Mouse (Mus musculus) embryonic facial prominence, embryonic 10.5 days (tissue): ENCODE results near the gene Nav2. TPM values are rescaled to one million over a fixed set of nuclear protein-coding genes. Genes with fewer than 3 reads are reported as not detected.
A peak's percentile ranks its signal among the peaks of the same experiment; 100 is the strongest.

ENCODE experiments used
- DNase-seq: peaks from one replicate; pipeline ENCODE4 v3.0.0-alpha.2; 2017; ENCODE audit warnings: low spot score
- H3K27ac ChIP-seq: fragments of 300-500 bp; sonication (generic); replicated peaks from 2 replicates; pipeline ENCODE4 v1.5.1; 2016; ENCODE audit warnings: mild to moderate bottlenecking
- H3K27me3 ChIP-seq: fragments of 300-500 bp; sonication (generic); replicated peaks from 2 replicates; pipeline ENCODE4 v1.6.1; 2016; ENCODE audit warnings: low read depth, mild to moderate bottlenecking; ENCODE audit not compliant: poor library complexity, severe bottlenecking
- H3K36me3 ChIP-seq: fragments of 300-500 bp; sonication (generic); replicated peaks from 2 replicates; pipeline ENCODE4 v1.6.1; 2016; ENCODE audit warnings: mild to moderate bottlenecking, moderate library complexity
- H3K4me1 ChIP-seq: fragments of 300-500 bp; sonication (generic); 2 replicates; pipeline ENCODE4 v1.6.1; 2016
- H3K4me3 ChIP-seq: fragments of 300-500 bp; sonication (generic); 2 replicates; pipeline ENCODE4 v1.5.1; 2016; ENCODE audit warnings: mild to moderate bottlenecking, moderate library complexity
- H3K9me3 ChIP-seq: fragments of 300-500 bp; sonication (generic); 2 replicates; pipeline ENCODE4 v1.6.1; 2016; ENCODE audit warnings: mild to moderate bottlenecking
- WGBS: fragments of 180-500 bp; shearing (Covaris S2); methylation state at CpG from one replicate; pipeline ENCODE4 v1.1.7; 2016; 5-methylcytosine and 5-hydroxymethylcytosine counted together
- polyA plus RNA-seq: library from polyadenylated mRNA; unstranded; fragments of >200 nt; fragmentation: Nextera tagmentation; extraction: Ambion mirVana; gene quantifications from 2 replicates; pipeline ENCODE4 v1.2.1, GENCODE M21; 2016

Gene Nav2
- polyA plus RNA-seq, 1 experiment from 2014 or later: 11.5 TPM

DNA sequence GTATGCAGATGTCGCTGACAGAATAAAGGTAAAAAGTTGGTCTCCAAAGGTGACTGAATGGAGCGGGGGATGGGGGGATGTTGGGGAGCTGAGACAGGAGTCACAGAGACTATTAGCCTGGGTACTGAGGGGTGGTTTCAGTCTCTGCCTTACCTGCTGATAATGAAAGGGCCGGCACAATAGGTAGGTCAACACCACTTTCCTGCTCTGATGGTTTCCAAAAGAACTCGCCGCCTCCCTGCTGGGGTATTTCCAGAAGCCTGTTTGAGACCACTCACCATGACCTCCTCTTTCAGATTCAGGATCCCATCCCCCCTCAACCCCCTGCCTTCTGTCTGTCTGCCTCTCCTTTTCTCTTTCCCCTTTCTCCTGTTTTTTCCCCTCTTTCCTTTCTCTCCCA lies 9.5 kb downstream of the Nav2 start:
- Histone ChIP-seq H3K4me1 (peaks cover 43% of the 10 kb centered on the region), H3K27me3 (peaks cover 49% of the 10 kb centered on the region), H3K36me3 (no peaks in the 10 kb centered on the region), H3K27ac (no peak overlapping the region), H3K4me3 (no peak overlapping the region), H3K9me3 (no peaks in the 10 kb centered on the region)
- DNase-seq: no peak
- 11% methylated on average over 5 of the region's 5 CpGs for WGBS

DNA sequence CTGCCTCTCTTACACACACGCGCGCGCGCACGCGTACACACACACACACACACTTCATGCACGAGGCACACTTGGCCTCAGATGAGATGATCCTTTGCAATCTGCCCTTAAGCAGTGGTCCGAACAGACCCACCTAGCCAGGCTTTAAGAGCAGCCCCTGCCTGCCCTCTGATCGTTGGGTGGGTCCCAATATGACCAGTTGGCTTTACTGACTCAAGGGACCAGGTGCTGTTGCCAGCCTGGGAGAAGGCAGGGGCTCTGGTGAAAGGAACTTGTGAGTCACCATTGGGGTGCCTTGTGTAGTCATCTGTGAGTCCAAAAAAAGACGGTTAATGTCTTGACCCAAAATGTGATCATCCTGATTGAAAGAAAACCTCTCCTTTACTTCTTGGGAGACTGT lies 9.9 kb downstream of the Nav2 start:
- peaks cover 49% of the 10 kb centered on the region for H3K27me3 ChIP-seq
- no peak overlapping the region for H3K4me3 ChIP-seq
- H3K36me3 ChIP-seq: no peaks in the 10 kb centered on the region
- DNase-seq: no peak
- 25% methylated on average over 11 of the region's 11 CpGs for WGBS
- H3K9me3 ChIP-seq: no peaks in the 10 kb centered on the region
- H3K4me1 ChIP-seq: peaks cover 43% of the 10 kb centered on the region
- H3K27ac ChIP-seq: no peak overlapping the region

GRCm38 (mm10) chr7:48923620-48924019 lies 15.1 kb downstream of the Nav2 start:
- 81% methylated on average over 10 of the region's 10 CpGs for WGBS
- H3K36me3 ChIP-seq: no peaks in the 10 kb centered on the region
- H3K27me3 ChIP-seq: peaks cover 17% of the 10 kb centered on the region
- DNase-seq: no peak
- H3K4me1 ChIP-seq: peaks cover 19% of the 10 kb centered on the region
- no peak overlapping the region for H3K4me3 ChIP-seq
- H3K27ac ChIP-seq: no peak overlapping the region
- no peaks in the 10 kb centered on the region for H3K9me3 ChIP-seq

GRCm38 (mm10) chr7:48925214-48925613 lies 16.7 kb downstream of the Nav2 start:
- H3K27me3 ChIP-seq: peaks cover 14% of the 10 kb centered on the region
- WGBS: 80% methylated on average over 3 of the region's 3 CpGs
- DNase-seq: no peak
- H3K27ac ChIP-seq: no peak overlapping the region
- no peak overlapping the region for H3K4me3 ChIP-seq
- no peaks in the 10 kb centered on the region for H3K9me3 ChIP-seq
- H3K36me3 ChIP-seq: no peaks in the 10 kb centered on the region
- H3K4me1 ChIP-seq: peaks cover 19% of the 10 kb centered on the region

DNA sequence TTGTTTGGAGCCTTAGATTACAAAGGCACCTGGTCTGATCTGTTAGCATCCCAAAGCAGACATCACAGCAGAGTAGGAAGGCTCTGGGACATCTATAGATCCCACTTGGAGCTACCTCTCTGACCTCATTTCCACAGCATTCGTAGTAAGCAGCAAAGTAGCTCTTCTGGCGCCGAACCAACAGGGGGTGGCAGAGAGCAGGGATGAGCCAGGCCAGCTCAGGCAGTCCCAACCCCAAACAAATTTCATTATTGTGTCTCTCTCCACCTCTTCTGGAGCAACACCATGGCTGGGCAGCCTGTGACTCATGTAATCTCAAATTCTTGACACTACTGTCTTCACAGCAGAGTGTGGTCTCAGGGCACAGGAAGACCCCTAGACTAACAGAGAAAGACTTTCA lies 19.8 kb downstream of the Nav2 start:
- H3K27ac ChIP-seq: no peak overlapping the region
- 12% methylated on average over 3 of the region's 3 CpGs for WGBS
- peak; percentile 72 for DNase-seq
- peaks cover 22% of the 10 kb centered on the region for H3K4me1 ChIP-seq
- H3K9me3 ChIP-seq: no peaks in the 10 kb centered on the region
- H3K4me3 ChIP-seq: no peak overlapping the region
- H3K27me3 ChIP-seq: peaks cover 21% of the 10 kb centered on the region; the same call in 1 of the 2 replicates
- H3K36me3 ChIP-seq: no peaks in the 10 kb centered on the region

DNA sequence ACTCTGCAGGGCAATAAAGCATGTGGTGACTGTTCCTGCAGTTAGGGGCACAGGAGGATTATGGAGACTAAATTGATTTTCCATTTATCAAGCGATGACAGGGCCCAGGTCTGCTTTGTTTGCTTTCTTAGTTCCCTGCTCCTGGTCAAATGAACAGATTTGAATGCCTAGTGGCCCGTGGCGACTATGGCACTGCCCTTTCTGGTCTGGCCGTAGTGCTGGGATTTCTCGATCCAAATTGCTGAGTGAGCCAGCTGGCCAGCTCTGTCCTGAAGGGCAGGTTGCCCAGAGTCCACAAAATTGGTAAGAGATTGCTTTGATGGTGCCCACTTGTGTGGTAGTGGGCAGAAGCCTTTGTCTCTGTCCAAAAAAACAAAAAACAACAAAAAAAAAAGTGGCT lies 21.9 kb downstream of the Nav2 start:
- no peak for DNase-seq
- H3K27ac ChIP-seq: no peak overlapping the region
- H3K4me1 ChIP-seq: peaks cover 11% of the 10 kb centered on the region
- H3K4me3 ChIP-seq: no peak overlapping the region
- H3K36me3 ChIP-seq: no peaks in the 10 kb centered on the region
- 72% methylated on average over 5 of the region's 5 CpGs for WGBS
- H3K9me3 ChIP-seq: no peaks in the 10 kb centered on the region
- peaks cover 35% of the 10 kb centered on the region for H3K27me3 ChIP-seq

GRCm38 (mm10) chr7:48932138-48932537 lies 23.6 kb downstream of the Nav2 start:
- WGBS: 90% methylated on average over 2 of the region's 2 CpGs
- no peak overlapping the region for H3K27ac ChIP-seq
- 0 out of 2 replicates have a peak, but pooled peaks cover 3% of the 10 kb centered on the region for H3K4me1 ChIP-seq
- no peaks in the 10 kb centered on the region for H3K36me3 ChIP-seq
- H3K27me3 ChIP-seq: peaks cover 40% of the 10 kb centered on the region
- no peaks in the 10 kb centered on the region for H3K9me3 ChIP-seq
- no peak for DNase-seq
- H3K4me3 ChIP-seq: no peak overlapping the region

DNA sequence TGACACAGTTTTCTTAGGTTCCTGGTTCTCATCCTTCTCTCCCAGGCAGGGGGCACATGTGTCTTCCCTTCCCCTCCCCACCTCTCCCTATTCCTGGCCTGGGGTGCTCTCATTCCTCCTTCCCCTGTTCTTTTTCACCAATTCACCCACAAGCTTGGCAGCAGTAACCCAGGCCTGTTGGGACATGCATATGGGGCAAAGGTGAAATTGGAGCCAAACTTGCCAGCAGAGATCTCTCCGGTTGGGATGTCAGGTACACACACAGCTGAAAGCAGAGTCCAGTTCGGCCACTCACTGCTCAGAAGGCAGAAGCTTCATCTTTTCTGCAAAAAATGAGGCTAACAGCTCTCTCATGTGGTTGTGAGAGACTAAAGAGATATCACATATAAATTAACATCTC lies 26.3 kb downstream of the Nav2 start:
- DNase-seq: no peak
- H3K9me3 ChIP-seq: no peaks in the 10 kb centered on the region
- WGBS: 77% methylated on average over 2 of the region's 2 CpGs
- H3K4me1 ChIP-seq: 0 out of 2 replicates have a peak, but pooled peaks cover 3% of the 10 kb centered on the region
- peaks cover 34% of the 10 kb centered on the region; the same call in 1 of the 2 replicates for H3K27me3 ChIP-seq
- H3K36me3 ChIP-seq: no peaks in the 10 kb centered on the region
- no peak overlapping the region for H3K4me3 ChIP-seq
- H3K27ac ChIP-seq: no peak overlapping the region

DNA sequence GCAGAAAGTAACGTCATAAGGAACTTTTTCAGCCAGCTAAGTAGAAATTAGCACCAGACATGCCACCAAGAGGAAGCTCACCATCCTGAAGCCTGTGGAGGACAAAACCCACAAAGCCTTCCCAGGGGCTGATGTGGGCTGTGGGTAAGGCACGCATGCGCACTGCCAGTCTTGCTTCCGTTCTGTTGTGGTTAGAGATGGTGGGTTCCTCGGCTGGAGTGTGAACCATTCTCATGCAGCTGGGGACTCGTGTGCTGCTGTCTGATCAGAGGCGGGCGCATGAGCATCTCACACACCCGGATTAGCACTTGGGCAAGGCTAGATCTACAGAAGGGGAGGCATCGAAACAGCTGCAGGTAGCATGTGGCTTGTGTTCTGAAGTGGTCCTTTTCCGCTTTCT lies 29.0 kb downstream of the Nav2 start:
- no peak for DNase-seq
- WGBS: 87% methylated on average over 11 of the region's 11 CpGs
- no peaks in the 10 kb centered on the region for H3K9me3 ChIP-seq
- peaks cover 25% of the 10 kb centered on the region; the same call in 1 of the 2 replicates for H3K27me3 ChIP-seq
- no peaks in the 10 kb centered on the region for H3K36me3 ChIP-seq
- no peak overlapping the region for H3K4me3 ChIP-seq
- no peak overlapping the region for H3K27ac ChIP-seq
- no peaks in the 10 kb centered on the region for H3K4me1 ChIP-seq

DNA sequence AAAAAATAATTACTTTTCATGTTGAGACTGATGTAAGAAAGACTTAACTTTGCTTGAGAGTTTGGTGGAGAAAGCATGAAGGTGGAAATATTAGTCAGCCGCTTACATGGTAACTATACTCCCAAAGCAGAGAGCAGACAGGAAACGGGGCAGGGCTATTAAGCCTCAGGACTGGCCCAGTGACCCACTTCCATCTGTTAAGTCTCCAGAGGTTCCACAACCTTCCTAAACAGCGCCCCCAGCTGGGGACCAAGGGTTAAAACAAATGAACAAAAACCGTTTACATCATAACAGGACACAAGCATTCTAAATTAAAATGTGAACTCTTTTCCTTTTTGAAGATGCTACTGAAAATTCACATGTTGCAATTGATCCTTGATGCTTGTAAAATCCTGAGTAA lies 29.7 kb downstream of the Nav2 start:
- no peaks in the 10 kb centered on the region for H3K9me3 ChIP-seq
- H3K4me3 ChIP-seq: no peak overlapping the region
- H3K27me3 ChIP-seq: peaks cover 26% of the 10 kb centered on the region; the same call in 1 of the 2 replicates
- peak; percentile 44 for DNase-seq
- no peaks in the 10 kb centered on the region for H3K4me1 ChIP-seq
- 32% methylated on average over 4 of the region's 4 CpGs for WGBS
- H3K27ac ChIP-seq: no peak overlapping the region
- no peaks in the 10 kb centered on the region for H3K36me3 ChIP-seq

- no peak overlapping the region for H3K27ac ChIP-seq
- H3K27me3 ChIP-seq: peaks cover 42% of the 10 kb centered on the region; the same call in 1 of the 2 replicates
- H3K9me3 ChIP-seq: no peaks in the 10 kb centered on the region
- no peak for DNase-seq
- no peaks in the 10 kb centered on the region for H3K4me1 ChIP-seq
- 84% methylated on average over 4 of the region's 4 CpGs for WGBS
- H3K36me3 ChIP-seq: no peaks in the 10 kb centered on the region
- H3K4me3 ChIP-seq: no peak overlapping the region
These were observed 40.0 kb downstream of the Nav2 start for GRCm38 (mm10) chr7:48948381-48949108.

DNA sequence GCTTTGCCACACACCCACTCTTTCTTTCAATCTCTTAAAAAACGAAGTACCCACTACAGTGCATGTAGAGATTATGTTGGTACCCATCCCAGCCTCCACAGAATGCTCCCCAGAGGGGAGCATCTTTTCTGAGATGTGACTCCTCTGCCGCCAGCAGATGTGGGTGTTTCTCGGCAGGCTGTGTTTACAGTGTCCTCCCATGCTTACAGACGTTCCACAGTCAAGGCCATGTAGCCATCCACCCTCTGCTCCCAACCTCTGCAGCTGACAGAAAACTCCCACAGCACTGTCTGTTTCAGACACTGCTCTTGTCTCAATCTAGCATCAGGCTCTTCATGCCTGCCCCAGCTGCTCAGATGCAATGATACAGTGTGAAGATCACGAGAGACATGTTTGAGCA lies 46.0 kb downstream of the Nav2 start:
- Histone ChIP-seq H3K4me3 (no peak overlapping the region), H3K4me1 (peaks cover 14% of the 10 kb centered on the region), H3K27ac (no peak overlapping the region), H3K27me3 (peaks cover 70% of the 10 kb centered on the region), H3K9me3 (no peaks in the 10 kb centered on the region), H3K36me3 (no peaks in the 10 kb centered on the region)
- DNase-seq: no peak
- 78% methylated on average over 5 of the region's 5 CpGs for WGBS

DNA sequence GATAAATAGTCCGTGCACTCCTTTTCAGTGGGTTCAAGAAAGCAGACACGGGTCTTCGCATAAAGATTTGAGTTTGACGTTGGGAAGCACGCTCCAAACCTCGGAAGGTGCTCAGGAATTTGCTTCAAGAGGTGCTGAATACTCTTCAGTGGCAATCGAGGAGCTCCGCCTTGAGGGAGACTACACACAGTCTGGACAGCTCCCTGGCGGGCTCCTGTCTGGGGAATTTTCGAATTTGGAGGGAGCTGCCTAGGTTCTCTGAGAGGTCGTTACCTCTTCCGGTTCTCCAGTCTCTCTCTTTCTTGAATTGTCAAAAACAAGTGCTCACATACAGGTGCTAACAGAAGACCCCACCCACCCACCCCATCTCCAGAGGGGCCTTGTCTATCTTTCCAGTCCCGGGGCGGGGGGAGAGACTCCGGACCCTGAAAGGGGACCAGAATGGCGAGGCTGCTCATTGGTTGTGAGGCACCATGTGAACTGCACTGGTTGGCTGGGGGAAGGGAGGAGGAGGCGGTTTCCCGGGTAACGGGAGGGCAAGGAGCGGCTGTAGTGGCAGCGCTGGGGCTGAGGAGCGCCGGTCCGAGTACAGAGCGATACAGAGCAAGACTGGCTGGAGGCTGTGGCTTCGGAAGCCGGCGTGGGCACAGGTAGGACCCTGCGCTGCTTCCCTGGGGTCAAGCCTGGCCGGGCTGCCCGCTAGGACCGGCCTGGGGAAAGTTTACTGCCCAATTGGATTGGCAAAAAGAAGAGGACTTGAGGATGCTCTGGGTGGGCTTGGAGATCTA lies 50.2 kb downstream of the Nav2 start:
- H3K36me3 ChIP-seq: no peaks in the 10 kb centered on the region
- no peaks in the 10 kb centered on the region for H3K9me3 ChIP-seq
- peak; percentile 92 for DNase-seq
- 2% methylated on average over 32 of the region's 32 CpGs for WGBS
- H3K4me1 ChIP-seq: peaks cover 37% of the 10 kb centered on the region
- peak overlapping the region; percentile 61 for H3K4me3 ChIP-seq
- H3K27ac ChIP-seq: peak overlapping the region; percentile 35
- H3K27me3 ChIP-seq: peaks cover 92% of the 10 kb centered on the region
